Comparison of ENCODE assay signal across 8 mouse cellular contexts in the genomic region with DNA sequence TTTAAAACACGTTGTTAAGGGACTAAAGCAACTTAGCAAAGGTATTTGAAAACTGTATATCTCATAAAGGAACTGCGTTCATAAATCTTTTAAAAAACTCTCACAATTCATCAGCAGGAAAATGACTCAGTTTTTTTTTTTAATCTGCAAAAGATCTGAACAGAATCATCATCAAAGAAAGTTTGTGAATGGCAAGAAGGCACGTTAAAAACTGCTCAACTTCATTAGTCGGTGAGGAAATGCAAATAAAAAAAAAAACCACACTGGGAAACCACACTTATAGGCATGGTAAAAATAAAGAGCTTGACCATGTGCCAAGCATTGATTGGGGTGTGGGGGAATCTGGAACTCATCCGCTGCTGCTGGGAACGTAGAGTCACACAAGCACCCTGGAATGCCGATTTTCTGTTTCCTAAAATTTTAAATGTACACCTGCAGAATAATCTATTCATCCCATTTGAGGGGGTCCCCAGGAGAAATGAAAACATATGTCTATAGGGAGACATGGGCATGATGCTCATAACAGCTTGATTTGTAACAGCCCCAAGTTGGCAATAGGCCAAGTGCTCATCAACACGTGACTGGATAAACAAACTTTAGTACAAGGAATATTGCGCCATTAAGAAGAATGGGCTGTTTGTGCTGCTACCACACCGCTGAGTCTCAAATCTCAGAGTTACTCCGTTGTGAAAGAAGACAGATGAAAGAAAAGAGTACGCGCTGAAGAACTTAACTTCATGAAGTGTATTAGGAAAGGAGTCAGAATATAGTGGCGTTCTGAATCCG. TPM values are rescaled to one million over a fixed set of nuclear protein-coding genes. Genes with fewer than 3 reads are reported as not detected.
DNase-seq lines count a peak whose midpoint lies in the region; ATAC-seq lines count a peak whose summit lies in the region.
"Had no signal": no experiment of that assay in that cellular context is flagged by ENCODE, and none has a peak within 500 bp of the region (broad histone marks: within the 10 kb centered on the region; RNA-seq: fewer than 3 reads in every experiment).

No protein-coding gene starts in this region.

- peak; percentile 13 for DNase-seq in kidney, postnatal 14 days
- DNase-seq in kidney, adult 11 months, result no peak
- peak; percentile 29 for DNase-seq in CD4-positive, CD25-positive, alpha-beta regulatory T cell, adult 2 months (ENCODE audit: low read depth, low spot score)
- no peak for DNase-seq in cerebellum, adult 9-11 months
- DNase-seq in c-Kit-positive CD71-positive TER-119-positive erythroid progenitor cells, embryonic 14.5 days (ENCODE audit: low spot score), result no peak

- H3K4me2 ChIP-seq in lung, embryonic 15.5 days, result peak overlapping the region; percentile 12; the same call in 1 of the 2 replicates
- H3K4me2 ChIP-seq: midbrain, embryonic 13.5 days had no signal

- no peak overlapping the region for H3K27ac ChIP-seq in lung, embryonic 15.5 days
- H3K27ac ChIP-seq: midbrain, embryonic 13.5 days had no signal

- peak; percentile 54 for ATAC-seq in activated CD4-positive, CD25-positive, alpha-beta regulatory T cell, adult 4 months
- no peak for ATAC-seq in lung, embryonic 15.5 days (ENCODE audit: borderline replicate concordance, extremely low read depth, low FRiP score, low TSS enrichment)
- ATAC-seq: midbrain, embryonic 13.5 days had no signal

- no peak overlapping the region for H3K9ac ChIP-seq in lung, embryonic 15.5 days
- H3K9ac ChIP-seq: midbrain, embryonic 13.5 days had no signal

- no peaks in the 10 kb centered on the region for H3K9me3 ChIP-seq in lung, embryonic 15.5 days
- H3K9me3 ChIP-seq: midbrain, embryonic 13.5 days had no signal

- H3K27me3 ChIP-seq in lung, embryonic 15.5 days, result no peaks in the 10 kb centered on the region
- H3K27me3 ChIP-seq: midbrain, embryonic 13.5 days had no signal

- no peak overlapping the region for H3K4me3 ChIP-seq in lung, embryonic 15.5 days
- H3K4me3 ChIP-seq: midbrain, embryonic 13.5 days had no signal

- WGBS in lung, embryonic 15.5 days, result 32% methylated on average over 15 of the region's 15 CpGs

- peaks cover 7% of the 10 kb centered on the region; the same call in 1 of the 2 replicates for H3K4me1 ChIP-seq in lung, embryonic 15.5 days

- no peaks in the 10 kb centered on the region for H3K36me3 ChIP-seq in lung, embryonic 15.5 days
- H3K36me3 ChIP-seq: midbrain, embryonic 13.5 days had no signal

RNA-seq across cellular contexts. Expression of a gene that starts 43.1 kb away (rescaled TPM):
- polyA plus RNA-seq in activated CD4-positive, CD25-positive, alpha-beta regulatory T cell, adult 4 months (2017; shearing (Covaris generic)), result 100 to 1,000 TPM; 185 to 208 TPM
- 30.2 and 33.7 TPM in 2 replicates for polyA plus RNA-seq in lung, embryonic 15.5 days (2015; fragmentation: Nextera tagmentation; extraction: Ambion mirVana)

Comparison
In these comparisons a context has a peak if more than half of its experiments do, and no peak if none do; other contexts are left out.
1. DNase-seq: peak in kidney, postnatal 14 days (single experiment) and CD4-positive, CD25-positive, alpha-beta regulatory T cell, adult 2 months (single experiment); none in kidney, adult 11 months (single experiment), cerebellum, adult 9-11 months (single experiment) and c-Kit-positive CD71-positive TER-119-positive erythroid progenitor cells, embryonic 14.5 days (single experiment).